Mouse (Mus musculus): Measurements from ENCODE around the gene Lhx5.

Gene Lhx5

GRCm38 (mm10) chr5:120465062-120465461 lies 33.6 kb downstream of the Lhx5 start:
- no peak for DNase-seq (ENCODE audit: low read depth, low spot score)

- DNase-seq (ENCODE audit: low read depth, low spot score) = no peak
Observed at GRCm38 (mm10) chr5:120465860-120466259, 34.4 kb downstream of the Lhx5 start.

GRCm38 (mm10) chr5:120467026-120467425 lies 35.5 kb downstream of the Lhx5 start:
- DNase-seq (ENCODE audit: low read depth, low spot score) = no peak

GRCm38 (mm10) chr5:120468336-120468735 lies 36.8 kb downstream of the Lhx5 start:
- DNase-seq (ENCODE audit: low read depth, low spot score) = no peak

GRCm38 (mm10) chr5:120468830-120469229 lies 37.3 kb downstream of the Lhx5 start:
- no peak for DNase-seq (ENCODE audit: low read depth, low spot score)

GRCm38 (mm10) chr5:120471538-120471937 lies 40.0 kb downstream of the Lhx5 start:
- DNase-seq (ENCODE audit: low read depth, low spot score) = no peak

- DNase-seq (ENCODE audit: low read depth, low spot score) = no peak
Observed at GRCm38 (mm10) chr5:120472770-120473169, 41.3 kb downstream of the Lhx5 start, which contains the start of gene Sdsl. TSS of gene Sdsl (minus strand) at chr5:120472810.

- no peak for DNase-seq (ENCODE audit: low read depth, low spot score)
Observed at GRCm38 (mm10) chr5:120473361-120473760, 41.9 kb downstream of the Lhx5 start.

- DNase-seq (ENCODE audit: low read depth, low spot score) = no peak
Observed at GRCm38 (mm10) chr5:120475861-120476260, 44.4 kb downstream of the Lhx5 start.

GRCm38 (mm10) chr5:120476296-120476695 lies 44.8 kb downstream of the Lhx5 start, which contains the start of gene Sds:
TSS of gene Sds (plus strand) at chr5:120476526.
- no peak for DNase-seq (ENCODE audit: low read depth, low spot score)

- no peak for DNase-seq (ENCODE audit: low read depth, low spot score)
Observed at GRCm38 (mm10) chr5:120477993-120478392, 46.5 kb downstream of the Lhx5 start.

GRCm38 (mm10) chr5:120479538-120479937 lies 48.0 kb downstream of the Lhx5 start:
- DNase-seq (ENCODE audit: low read depth, low spot score) = no peak

GRCm38 (mm10) chr5:120481205-120481604 lies 49.7 kb downstream of the Lhx5 start:
- DNase-seq (ENCODE audit: low read depth, low spot score) = no peak

GRCm38 (mm10) chr5:120483399-120483798 lies 51.9 kb downstream of the Lhx5 start:
- DNase-seq (ENCODE audit: low read depth, low spot score) = no peak

GRCm38 (mm10) chr5:120487844-120488243 lies 56.3 kb downstream of the Lhx5 start:
- no peak for DNase-seq (ENCODE audit: low read depth, low spot score)

GRCm38 (mm10) chr5:120490679-120491192 lies 59.2 kb downstream of the Lhx5 start:
- no peak for DNase-seq (ENCODE audit: low read depth, low spot score)

All from retina, adult 2 months (tissue).